Mouse (Mus musculus) WW6 (cell line): ENCODE measurements around the gene Eif3i.

Experiments used
- DNase-seq: peaks from one replicate; pipeline ENCODE4 v3.0.0-alpha.2; 2013; ENCODE audit warnings: low read depth, low spot score

Gene Eif3i

GRCm38 (mm10) chr4:129542592-129543141, 57.8 kb downstream of the Eif3i start, which contains the start of gene Hdac1:
Gene Hdac1 (minus strand): TSS chr4:129542713.
- DNase-seq, result peak; percentile 94
